Mouse (Mus musculus) G1E (cell line): Measurements from ENCODE around the gene Ins2.

ENCODE experiments used
- CTCF ChIP-seq: IDR thresholded peaks from 2 replicates; pipeline ENCODE4 v1.5.1; 2012; ENCODE audit warnings: low read depth, low read length, inconsistent platforms, mixed read lengths
- GATA1 ChIP-seq: IDR thresholded peaks from 2 replicates; pipeline ENCODE4 v1.6.1; 2012; ENCODE audit warnings: borderline replicate concordance, low read length, inconsistent platforms, mixed read lengths
- GATA2 ChIP-seq: IDR thresholded peaks from 2 replicates; pipeline ENCODE4 v1.6.1; 2012; ENCODE audit warnings: low read depth, low read length, inconsistent platforms, borderline replicate concordance
- TAL1 ChIP-seq: conservative IDR thresholded peaks from 2 replicates; pipeline ENCODE4 v1.6.1; 2012; ENCODE audit warnings: low read depth, low read length, inconsistent platforms, mixed read lengths

DNA sequence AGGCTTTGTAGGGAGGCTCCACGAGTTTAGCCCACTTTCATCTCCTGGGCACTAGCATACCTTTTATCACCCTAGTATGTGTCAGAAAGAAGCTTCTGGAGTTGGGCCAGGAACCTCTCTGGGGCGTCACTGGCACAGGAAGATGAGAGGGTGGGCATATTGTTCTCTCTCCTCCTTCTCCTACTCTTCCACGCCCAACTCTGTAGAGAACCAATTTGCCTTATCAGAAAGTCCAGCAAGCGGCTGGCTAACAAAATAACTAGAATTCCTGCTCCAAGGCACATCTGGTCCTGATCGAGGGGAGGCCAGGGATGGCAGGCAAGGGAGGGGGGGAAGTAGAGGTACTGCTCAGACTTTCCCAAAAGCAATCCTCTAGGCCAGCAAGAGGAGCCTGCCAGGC is 98.1 kb downstream of the Ins2 start:
- no peak for TF ChIP-seq CTCF
- TF ChIP-seq GATA2: no peak
- no peak for TF ChIP-seq TAL1
- TF ChIP-seq GATA1: no peak
